ENCODE assay signal across 8 mouse cellular contexts in the genomic region with DNA sequence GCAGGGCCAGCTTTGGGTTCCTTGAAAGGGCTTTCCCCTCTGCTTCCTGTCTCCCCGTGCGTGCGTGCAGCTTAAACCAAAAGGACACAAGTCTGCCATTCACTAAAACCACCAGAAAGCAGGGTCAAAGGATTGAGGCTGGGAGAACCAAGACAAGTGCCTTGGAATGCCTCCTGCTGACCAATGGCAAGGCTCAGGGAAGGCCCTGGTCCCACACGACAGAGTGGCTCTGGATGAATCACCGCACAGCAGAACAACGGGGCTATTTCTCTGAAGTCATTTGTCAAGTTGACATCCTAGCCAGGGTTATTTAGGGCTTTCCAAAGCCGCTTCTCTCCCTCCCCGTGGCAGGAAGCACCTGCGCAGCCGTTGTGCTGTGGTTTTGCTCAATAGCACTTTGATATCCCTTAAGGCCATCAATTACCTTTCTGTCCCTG.
DNase-seq lines count a peak whose midpoint lies in the region; ATAC-seq and TF ChIP-seq lines count a peak whose summit lies in the region.

No protein-coding gene starts in this region.

- no peaks in the 10 kb centered on the region; the same call in 1 of the 2 replicates for H3K4me1 ChIP-seq in kidney, adult 2 months (ENCODE audit: control insufficient read depth, insufficient read depth, low read length)
- peaks cover 25% of the 10 kb centered on the region for H3K4me1 ChIP-seq in neural tube, embryonic 11.5 days (ENCODE audit: control insufficient read depth, insufficient read depth, low read length)

- no peaks in the 10 kb centered on the region for H3K36me3 ChIP-seq in kidney, adult 2 months (ENCODE audit: control insufficient read depth, insufficient read depth, low read length)
- no peaks in the 10 kb centered on the region for H3K36me3 ChIP-seq in neural tube, embryonic 11.5 days (ENCODE audit: control insufficient read depth, insufficient read depth, low read length)

- no peak overlapping the region for H3K9ac ChIP-seq in neural tube, embryonic 11.5 days (ENCODE audit: low read length)

- H3K9me3 ChIP-seq in neural tube, embryonic 11.5 days (ENCODE audit: control insufficient read depth, low read length) = no peaks in the 10 kb centered on the region

- TF ChIP-seq POLR2A in kidney, adult 2 months (IDR thresholded peaks at IDR 0.05; ENCODE audit: low read depth, low read length) = no peak

- H3K4me2 ChIP-seq in neural tube, embryonic 11.5 days (ENCODE audit: low read depth) = no peak overlapping the region

- H3K27me3 ChIP-seq in kidney, adult 2 months (replicated peaks; ENCODE audit: control insufficient read depth, insufficient read depth, low read length) = no peaks in the 10 kb centered on the region
- no peaks in the 10 kb centered on the region for H3K27me3 ChIP-seq in neural tube, embryonic 11.5 days (ENCODE audit: control insufficient read depth, insufficient read depth, low read length)

- peak overlapping the region; percentile 2; the same call in 1 of the 2 replicates for H3K27ac ChIP-seq in kidney, adult 2 months (ENCODE audit: insufficient read depth, low read depth, low read length)
- no peak overlapping the region for H3K27ac ChIP-seq in neural tube, embryonic 11.5 days (ENCODE audit: low read depth, low read length)

- no peak for ATAC-seq in CD4-positive, CD25-positive, alpha-beta regulatory T cell, adult 4 months
- ATAC-seq in neural tube, embryonic 11.5 days (ENCODE audit: insufficient read depth, low FRiP score, low TSS enrichment) = peak; percentile 84

- WGBS in kidney, adult 2 months = 45% methylated on average over 10 of the region's 10 CpGs
- 3% methylated on average over 10 of the region's 10 CpGs for WGBS in neural tube, embryonic 11.5 days

- H3K4me3 ChIP-seq in kidney, adult 2 months (ENCODE audit: insufficient read depth, low read depth, low read length) = no peak overlapping the region
- H3K4me3 ChIP-seq in neural tube, embryonic 11.5 days (ENCODE audit: low read depth, low read length) = no peak overlapping the region

- TF ChIP-seq CTCF in kidney, adult 2 months (conservative IDR thresholded peaks at IDR 0.05; ENCODE audit: insufficient read depth, insufficient read length, low read depth, low read length) = no peak

- peak; percentile 30 for DNase-seq in CD4-positive, CD25-positive, alpha-beta regulatory T cell, adult 2 months (ENCODE audit: low read depth, low spot score)
- peak; percentile 61 for DNase-seq in adrenal gland, postnatal 25 days
- DNase-seq in kidney, adult 2 months = peak; percentile 52
- peak; percentile 71 for DNase-seq in neural tube, embryonic 11.5 days (ENCODE audit: low spot score)
- no peak for DNase-seq in cerebellum, postnatal 4 days (ENCODE audit: low spot score in 2 of 2)
- no peak for DNase-seq in layer of hippocampus, postnatal 25 days (ENCODE audit: extremely low spot score in 1 of 2, low spot score in 1 of 2)
- no peak for DNase-seq in left cerebral cortex, adult 18-20 months (ENCODE audit: low spot score in 2 of 2)

Comparison
In these comparisons a context has a peak if more than half of its experiments do, and no peak if none do; other contexts are left out.
1. DNase-seq: peak in CD4-positive, CD25-positive, alpha-beta regulatory T cell, adult 2 months (single experiment), adrenal gland, postnatal 25 days (single experiment), kidney, adult 2 months (single experiment) and neural tube, embryonic 11.5 days (single experiment); none in cerebellum, postnatal 4 days (0 of 2), layer of hippocampus, postnatal 25 days (0 of 2) and left cerebral cortex, adult 18-20 months (0 of 2).